Mouse (Mus musculus) CH12.LX (cell line): ENCODE data around the gene Tmem189. TPM values are rescaled to one million over a fixed set of nuclear protein-coding genes. Genes with fewer than 3 reads are reported as not detected.

Experiments used
- DNase-seq: peaks from one replicate; pipeline ENCODE4 v3.0.0-alpha.2; 2013; ENCODE audit errors: extremely low read depth
- H3K27ac ChIP-seq: 2 replicates; pipeline ENCODE4 v1.5.1; 2012; ENCODE audit warnings: low read depth, mild to moderate bottlenecking, control low read depth, moderate library complexity; ENCODE audit not compliant: insufficient read depth
- H3K27me3 ChIP-seq: replicated peaks from 2 replicates; pipeline ENCODE3; 2012; ENCODE audit warnings: inconsistent platforms
- H3K36me3 ChIP-seq, 2 experiments: replicated peaks in 1 of 2; 2 replicates each; pipeline versions ENCODE3 to v1.6.1; 2012; ENCODE audit warnings: inconsistent platforms in 1 of 2, low read length in 1 of 2, mild to moderate bottlenecking in 1 of 2, mixed read lengths in 1 of 2, moderate library complexity in 1 of 2; ENCODE audit not compliant: control insufficient read depth in 1 of 2, insufficient read depth in 1 of 2
- H3K4me1 ChIP-seq, 2 experiments: 2 replicates each; pipeline ENCODE4 v1.6.1; 2012; ENCODE audit warnings: inconsistent platforms in 1 of 2, moderate library complexity in 1 of 2; ENCODE audit not compliant: insufficient read depth in 2 of 2, control insufficient read depth in 1 of 2
- H3K4me2 ChIP-seq: 2 replicates; pipeline ENCODE4 v1.6.1; 2012; ENCODE audit warnings: low read depth, mild to moderate bottlenecking, control low read depth; ENCODE audit not compliant: poor library complexity, insufficient read depth, severe bottlenecking
- H3K4me3 ChIP-seq, 3 experiments: fragments of 150-350 bp in 1 of 3; sonication (generic) in 1 of 3; replicated peaks in 1 of 3; 2 replicates each; pipeline versions ENCODE3 to v1.5.1; 2011 to 2012; ENCODE audit warnings: low read depth in 2 of 3, low read length in 2 of 3, mild to moderate bottlenecking in 2 of 3, moderate library complexity in 2 of 3, control low read depth in 1 of 3, improper control_type of control experiment in 1 of 3, inconsistent platforms in 1 of 3, mixed read lengths in 1 of 3; ENCODE audit not compliant: poor library complexity in 1 of 3
- H3K79me2 ChIP-seq: replicated peaks from 2 replicates; pipeline ENCODE4 v1.6.1; 2012; ENCODE audit warnings: mild to moderate bottlenecking, moderate library complexity; ENCODE audit not compliant: control insufficient read depth, poor library complexity, insufficient read depth, severe bottlenecking; ENCODE audit errors: extremely low read depth
- H3K9ac ChIP-seq: 2 replicates; pipeline ENCODE4 v1.6.1; 2012; ENCODE audit warnings: low read depth, mild to moderate bottlenecking, control low read depth, moderate library complexity; ENCODE audit not compliant: insufficient read depth
- H3K9me3 ChIP-seq: replicated peaks from 2 replicates; pipeline ENCODE3; 2012; ENCODE audit warnings: low read length, inconsistent platforms, mixed read lengths
- BHLHE40 ChIP-seq: IDR thresholded peaks from 2 replicates; pipeline ENCODE4 v1.6.1; 2011; ENCODE audit warnings: mild to moderate bottlenecking, low read depth, low read length, improper control_type of control experiment
- CHD2 ChIP-seq: IDR thresholded peaks from 2 replicates; pipeline ENCODE4 v1.6.1; 2011; ENCODE audit warnings: low read length, improper control_type of control experiment
- ETS1 ChIP-seq: conservative IDR thresholded peaks from 2 replicates; pipeline ENCODE4 v1.6.1; 2012; ENCODE audit warnings: low read depth, mild to moderate bottlenecking, inconsistent platforms, low read length, improper control_type of control experiment, moderate library complexity
- GABPA ChIP-seq: IDR thresholded peaks from 2 replicates; pipeline ENCODE4 v1.6.1; 2012; ENCODE audit warnings: low read depth, low read length, improper control_type of control experiment, inconsistent platforms; ENCODE audit not compliant: insufficient replicate concordance
- MAFK ChIP-seq: IDR thresholded peaks from 2 replicates; pipeline ENCODE4 v1.6.1; 2011; ENCODE audit warnings: low read length, improper control_type of control experiment; ENCODE audit not compliant: insufficient replicate concordance
- MAX ChIP-seq: IDR thresholded peaks from 2 replicates; pipeline ENCODE4 v1.6.1; 2011; ENCODE audit warnings: low read length, improper control_type of control experiment
- MXI1 ChIP-seq: IDR thresholded peaks from 2 replicates; pipeline ENCODE4 v1.6.1; 2011; ENCODE audit warnings: mild to moderate bottlenecking, low read depth, low read length, improper control_type of control experiment
- NELFE ChIP-seq: IDR thresholded peaks from 2 replicates; pipeline ENCODE4 v1.6.1; 2011; ENCODE audit warnings: low read depth, low read length, improper control_type of control experiment
- SIN3A ChIP-seq: IDR thresholded peaks from 2 replicates; pipeline ENCODE4 v1.6.1; 2012; ENCODE audit warnings: low read length, improper control_type of control experiment, inconsistent platforms
- TCF12 ChIP-seq: IDR thresholded peaks from 2 replicates; pipeline ENCODE4 v1.6.1; 2014; ENCODE audit warnings: low read depth, mild to moderate bottlenecking, inconsistent platforms, low read length, improper control_type of control experiment
- UBTF ChIP-seq: IDR thresholded peaks from 2 replicates; pipeline ENCODE4 v1.6.1; 2012; ENCODE audit warnings: low read depth, mild to moderate bottlenecking, inconsistent platforms, low read length, improper control_type of control experiment, moderate library complexity
- USF1 ChIP-seq: IDR thresholded peaks from 2 replicates; pipeline ENCODE4 v1.6.1; 2014; ENCODE audit warnings: low read depth, mild to moderate bottlenecking, inconsistent platforms, low read length, improper control_type of control experiment
- USF2 ChIP-seq: conservative IDR thresholded peaks from 2 replicates; pipeline ENCODE4 v1.6.1; 2011; ENCODE audit warnings: low read depth, low read length, improper control_type of control experiment
- ZKSCAN1 ChIP-seq: IDR thresholded peaks from 2 replicates; pipeline ENCODE4 v1.6.1; 2012; ENCODE audit warnings: low read depth, inconsistent platforms, low read length, improper control_type of control experiment, borderline replicate concordance
- dilution Hi-C: fragments of 300-500 bp; cut with MboI; formaldehyde crosslinking; loops from 2 replicates; pipeline ENCODE4 v1.14.3; 2020; ENCODE audit warnings: low sequenced_read_pairs; ENCODE audit not compliant: extremely low pct_unique_long_range_greater_than_20kb, extremely low pct_ligation_motif_present
- in situ Hi-C: fragments of 300-500 bp; cut with MboI; formaldehyde crosslinking; loops from 3 replicates; pipeline ENCODE4 v1.14.3; 2019; ENCODE audit warnings: low sequenced_read_pairs, low pct_ligation_motif_present, low pct_unique_long_range_greater_than_20kb, mixed read lengths
- polyA plus RNA-seq: library from polyadenylated mRNA; unstranded; fragments of >175 nt; gene quantifications from 2 replicates; pipeline ENCODE4 v1.2.1, GENCODE M21; 2012; ENCODE audit warnings: low read depth; ENCODE audit not compliant: insufficient read length
- total RNA-seq, 2 experiments: library from RNA; depleted of rRNA; stranded (reverse); fragments of 300-350 nt in 1 of 2; fragments of >200 nt in 1 of 2; gene quantifications; 2 replicates each; pipeline ENCODE4 v1.2.3; 2012 to 2014

The Tmem189 gene
- total and polyA plus RNA-seq, 3 experiments = 27.9 to 30.9 (median 29.5) TPM

- no peak for DNase-seq
- Histone ChIP-seq H3K4me2 (no peak overlapping the region), H3K4me3 (no peak overlapping the region), H3K27ac (no peak overlapping the region), H3K9me3 (peaks cover 3% of the 10 kb centered on the region), H3K4me1 (peaks cover 4 to 12% of the 10 kb centered on the region in 2 experiments), H3K79me2 (no peaks in the 10 kb centered on the region; the same call in 1 of the 2 replicates), H3K9ac (no peak overlapping the region), H3K27me3 (peaks cover 55% of the 10 kb centered on the region), H3K36me3 (no peaks in the 10 kb centered on the region)
- dilution Hi-C loops = no loop called here
- in situ Hi-C loops = no loop called here
- TF ChIP-seq MXI1 (no peak), GABPA (no peak), MAX (no peak), ZKSCAN1 (no peak), NELFE (no peak), USF2 (no peak), USF1 (no peak), MAFK (no peak), BHLHE40 (no peak), ETS1 (no peak), CHD2 (no peak), TCF12 (no peak), SIN3A (no peak)
Observed at GRCm38 (mm10) chr2:167665972-167666713, 23.5 kb downstream of the Tmem189 start.

GRCm38 (mm10) chr2:167662713-167663112, 26.9 kb downstream of the Tmem189 start:
- dilution Hi-C loops = no loop called here
- Histone ChIP-seq H3K4me3 (no peak overlapping the region), H3K27me3 (peaks cover 30% of the 10 kb centered on the region), H3K4me1 (peaks cover 20 to 39% of the 10 kb centered on the region in 2 experiments), H3K79me2 (peaks cover 31% of the 10 kb centered on the region), H3K36me3 (peaks cover 0 to 9% of the 10 kb centered on the region in 2 experiments), H3K9ac (no peak overlapping the region), H3K4me2 (no peak overlapping the region), H3K9me3 (peaks cover 3% of the 10 kb centered on the region), H3K27ac (no peak overlapping the region)
- DNase-seq = no peak
- TF ChIP-seq UBTF = no peak
- in situ Hi-C loops = no loop called here
